Mouse (Mus musculus) forebrain, postnatal 0 days (tissue): ENCODE measurements at regions not wholly inside any gene's neighbourhood (a gene's known extent, or its start where the extent isn't known, plus 50 kb on each side); places are given as distances from the start of the nearest gene placed in this dataset.

Experiments
- ATAC-seq: fragments of 200-750 bp; cut with Nextera tagmentation; 2 replicates; pipeline ENCODE4 v1.8.0; 2017; ENCODE audit warnings: mild to moderate bottlenecking, moderate library complexity
- DNase-seq: peaks from one replicate; pipeline ENCODE4 v3.0.0-alpha.2; 2015
- H3K27ac ChIP-seq: fragments of 300-500 bp; sonication (generic); 2 replicates; pipeline ENCODE4 v1.5.1; 2014; ENCODE audit warnings: low read depth, mild to moderate bottlenecking, antibody characterized with exemption, low read length, moderate library complexity, mixed read lengths
- H3K27me3 ChIP-seq: fragments of 300-500 bp; sonication (generic); 2 replicates; pipeline ENCODE4 v1.6.1; 2014; ENCODE audit warnings: mild to moderate bottlenecking, low read length, mixed read lengths; ENCODE audit not compliant: insufficient read depth
- H3K36me3 ChIP-seq: fragments of 300-500 bp; sonication (generic); 2 replicates; pipeline ENCODE4 v1.6.1; 2014; ENCODE audit warnings: mild to moderate bottlenecking, moderate library complexity; ENCODE audit not compliant: insufficient read depth
- H3K4me1 ChIP-seq: fragments of 300-500 bp; sonication (generic); 2 replicates; pipeline ENCODE4 v1.6.1; 2014; ENCODE audit warnings: antibody characterized with exemption; ENCODE audit not compliant: insufficient read depth
- H3K4me2 ChIP-seq: fragments of 300-500 bp; sonication (generic); 2 replicates; pipeline ENCODE4 v1.6.1; 2014; ENCODE audit warnings: low read depth, mild to moderate bottlenecking, moderate library complexity
- H3K4me3 ChIP-seq: fragments of 300-500 bp; sonication (generic); 2 replicates; pipeline ENCODE4 v1.5.1; 2014; ENCODE audit warnings: low read depth, low read length, mixed read lengths
- H3K9ac ChIP-seq: fragments of 300-500 bp; sonication (generic); 2 replicates; pipeline ENCODE4 v1.6.1; 2014; ENCODE audit warnings: mild to moderate bottlenecking
- H3K9me3 ChIP-seq: fragments of 300-500 bp; sonication (generic); 2 replicates; pipeline ENCODE4 v1.6.1; 2016; ENCODE audit warnings: low read length
- CTCF ChIP-seq: sonication (generic); IDR thresholded peaks from 2 replicates; pipeline ENCODE4 v1.5.1; 2016; ENCODE audit warnings: antibody characterized with exemption, control low read depth, low read depth
- WGBS: fragments of 180-500 bp; shearing (Covaris S2); extraction: QIAGEN DNeasy Blood & Tissue Kit; methylation state at CpG from one replicate; pipeline ENCODE4 v1.1.7; 2014; 5-methylcytosine and 5-hydroxymethylcytosine counted together

DNA sequence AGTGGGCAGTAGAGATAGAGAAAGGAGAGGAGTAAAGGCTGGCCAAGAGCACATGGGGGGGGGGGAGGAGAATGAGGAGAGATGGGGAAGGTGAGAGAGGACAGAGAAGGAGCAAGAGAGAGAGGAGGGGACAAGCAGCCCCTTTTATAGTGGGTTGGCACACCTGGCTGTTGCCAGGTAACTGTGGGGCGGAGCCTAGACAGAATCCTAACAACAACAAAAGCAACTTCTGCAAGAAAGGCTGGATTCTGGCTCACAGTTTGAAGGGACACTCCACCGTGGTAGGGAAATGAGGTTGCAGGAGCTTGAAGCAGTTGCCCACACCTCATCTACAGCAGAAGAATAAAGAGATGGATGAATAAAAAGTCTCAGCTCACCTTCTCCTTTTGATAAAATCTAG, 115.1 kb upstream of the Rhobtb1 start:
- no peaks in the 10 kb centered on the region for H3K27me3 ChIP-seq
- H3K4me3 ChIP-seq: no peak overlapping the region
- no peaks in the 10 kb centered on the region for H3K36me3 ChIP-seq
- WGBS: 61% methylated on average over 2 of the region's 2 CpGs
- no peak overlapping the region for H3K9ac ChIP-seq
- no peaks in the 10 kb centered on the region for H3K4me1 ChIP-seq
- no peak for ATAC-seq
- no peak for DNase-seq
- TF ChIP-seq CTCF: no peak
- no peak overlapping the region for H3K4me2 ChIP-seq
- H3K27ac ChIP-seq: no peak overlapping the region
- H3K9me3 ChIP-seq: no peaks in the 10 kb centered on the region

GRCm38 (mm10) chr10:69044171-69044651, 107.0 kb upstream of the Rhobtb1 start:
- H3K4me3 ChIP-seq: no peak overlapping the region
- no peaks in the 10 kb centered on the region for H3K9me3 ChIP-seq
- ATAC-seq: no peak
- DNase-seq: peak; percentile 61
- H3K27ac ChIP-seq: peak overlapping the region; percentile 54; the same call in 1 of the 2 replicates
- H3K4me1 ChIP-seq: 0 out of 2 replicates have a peak, but pooled peaks cover 7% of the 10 kb centered on the region
- no peaks in the 10 kb centered on the region for H3K36me3 ChIP-seq
- H3K4me2 ChIP-seq: no peak overlapping the region; the same call in 1 of the 2 replicates
- WGBS: 24% methylated on average over 12 of the region's 12 CpGs
- H3K27me3 ChIP-seq: no peaks in the 10 kb centered on the region
- no peak for TF ChIP-seq CTCF
- no peak overlapping the region for H3K9ac ChIP-seq

- ATAC-seq: no peak
- no peaks in the 10 kb centered on the region for H3K9me3 ChIP-seq
- WGBS: 54% methylated on average over 14 of the region's 14 CpGs
Measured at GRCm38 (mm10) chr10:69045275-69045674, 106.0 kb upstream of the Rhobtb1 start.

GRCm38 (mm10) chr10:69046008-69046555, 105.2 kb upstream of the Rhobtb1 start:
- H3K9me3 ChIP-seq: no peaks in the 10 kb centered on the region
- no peak overlapping the region for H3K4me3 ChIP-seq
- TF ChIP-seq CTCF: 0 out of 2 replicates have a peak, but pooled peaks have one; percentile 14
- H3K36me3 ChIP-seq: no peaks in the 10 kb centered on the region
- H3K4me2 ChIP-seq: no peak overlapping the region
- H3K27ac ChIP-seq: no peak overlapping the region
- H3K9ac ChIP-seq: no peak overlapping the region
- ATAC-seq: peak; percentile 8; the same call in 1 of the 2 replicates
- peak; percentile 17 for DNase-seq
- no peaks in the 10 kb centered on the region for H3K27me3 ChIP-seq
- H3K4me1 ChIP-seq: 0 out of 2 replicates have a peak, but pooled peaks cover 7% of the 10 kb centered on the region
- 22% methylated on average over 10 of the region's 10 CpGs for WGBS

More at GRCm38 (mm10) chr10:69045275-69045674, 106.0 kb upstream of the Rhobtb1 start:
- Histone ChIP-seq H3K4me3 (no peak overlapping the region), H3K4me2 (no peak overlapping the region), H3K9ac (no peak overlapping the region), H3K4me1 (0 out of 2 replicates have a peak, but pooled peaks cover 7% of the 10 kb centered on the region), H3K27me3 (no peaks in the 10 kb centered on the region), H3K27ac (no peak overlapping the region), H3K36me3 (no peaks in the 10 kb centered on the region)
- no peak for TF ChIP-seq CTCF
- DNase-seq: peak; percentile 14

DNA sequence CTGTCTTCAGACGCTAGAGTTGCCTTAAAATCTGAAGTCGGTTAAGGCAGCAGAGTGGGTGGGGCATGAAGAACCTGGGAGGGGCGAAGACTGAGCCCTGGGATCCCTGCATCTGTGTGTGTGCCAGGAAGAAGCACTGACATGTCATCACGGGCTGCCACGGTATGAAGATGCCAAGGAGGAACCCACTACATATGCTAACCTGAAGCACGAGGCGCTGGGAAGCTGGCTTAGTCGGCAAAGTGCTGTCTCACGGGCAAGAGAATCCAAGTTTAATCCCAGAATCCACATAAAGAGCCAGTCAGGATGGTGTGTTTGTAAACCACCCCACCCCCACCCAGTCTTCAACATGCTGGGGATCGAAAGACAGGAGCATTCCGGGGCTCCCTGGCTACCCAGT, 73.2 kb upstream of the Rhobtb1 start:
- Histone ChIP-seq H3K4me2 (no peak overlapping the region), H3K9me3 (no peaks in the 10 kb centered on the region), H3K4me1 (no peaks in the 10 kb centered on the region), H3K27ac (no peak overlapping the region), H3K27me3 (no peaks in the 10 kb centered on the region), H3K36me3 (no peaks in the 10 kb centered on the region), H3K4me3 (no peak overlapping the region), H3K9ac (no peak overlapping the region)
- ATAC-seq: peak; percentile 50
- WGBS: 69% methylated on average over 11 of the region's 11 CpGs
- TF ChIP-seq CTCF: no peak
- peak; percentile 15 for DNase-seq

- ATAC-seq (no peak), DNase-seq (no peak)
- no peak overlapping the region for H3K27ac ChIP-seq
- H3K4me3 ChIP-seq: no peak overlapping the region
- H3K9me3 ChIP-seq: no peaks in the 10 kb centered on the region
- H3K36me3 ChIP-seq: no peaks in the 10 kb centered on the region
- no peaks in the 10 kb centered on the region for H3K4me1 ChIP-seq
- WGBS: 60% methylated on average over 1 of the region's 1 CpGs
- no peak overlapping the region for H3K4me2 ChIP-seq
- H3K9ac ChIP-seq: no peak overlapping the region
- no peak for TF ChIP-seq CTCF
- H3K27me3 ChIP-seq: no peaks in the 10 kb centered on the region
Measured at GRCm38 (mm10) chr10:69086184-69086583, 65.0 kb upstream of the Rhobtb1 start.

DNA sequence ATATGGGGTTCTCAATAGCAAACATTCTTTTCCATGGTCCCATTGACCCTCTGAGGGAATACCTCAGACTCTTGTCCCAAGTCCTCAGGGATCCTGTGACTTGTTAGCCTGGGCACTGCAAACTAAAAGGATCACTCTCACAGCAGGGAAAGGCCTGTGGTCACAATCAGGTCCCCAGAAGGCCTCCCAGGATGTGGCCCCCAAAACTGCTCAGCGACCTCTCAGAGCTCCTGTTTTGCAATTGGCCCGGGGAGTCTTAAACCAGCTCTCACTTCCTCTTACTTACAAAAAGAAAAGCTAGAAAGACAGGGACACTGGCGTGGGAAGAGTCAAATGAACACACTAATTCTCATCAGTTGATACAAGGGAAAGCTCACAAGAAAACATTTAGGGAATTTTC, 59.4 kb upstream of the Rhobtb1 start:
- Histone ChIP-seq H3K4me3 (no peak overlapping the region), H3K9ac (no peak overlapping the region), H3K36me3 (no peaks in the 10 kb centered on the region), H3K27me3 (no peaks in the 10 kb centered on the region), H3K4me1 (no peaks in the 10 kb centered on the region), H3K4me2 (no peak overlapping the region), H3K27ac (no peak overlapping the region), H3K9me3 (no peaks in the 10 kb centered on the region)
- ATAC-seq: no peak
- 71% methylated on average over 3 of the region's 3 CpGs for WGBS
- no peak for DNase-seq
- TF ChIP-seq CTCF: no peak
